Mouse (Mus musculus) lung, postnatal 0 days (tissue): ENCODE measurements at regions not wholly inside any gene's neighbourhood (a gene's known extent, or its start where the extent isn't known, plus 50 kb on each side); places are given as distances from the start of the nearest gene placed in this dataset.

Experiments
- CTCF ChIP-seq: IDR thresholded peaks from 2 replicates; pipeline ENCODE4 v1.5.1; 2016; ENCODE audit warnings: antibody characterized with exemption, mild to moderate bottlenecking
- EP300 ChIP-seq: IDR thresholded peaks from 2 replicates; pipeline ENCODE4 v1.6.1; 2016; ENCODE audit warnings: antibody characterized with exemption, mild to moderate bottlenecking, control low read depth

DNA sequence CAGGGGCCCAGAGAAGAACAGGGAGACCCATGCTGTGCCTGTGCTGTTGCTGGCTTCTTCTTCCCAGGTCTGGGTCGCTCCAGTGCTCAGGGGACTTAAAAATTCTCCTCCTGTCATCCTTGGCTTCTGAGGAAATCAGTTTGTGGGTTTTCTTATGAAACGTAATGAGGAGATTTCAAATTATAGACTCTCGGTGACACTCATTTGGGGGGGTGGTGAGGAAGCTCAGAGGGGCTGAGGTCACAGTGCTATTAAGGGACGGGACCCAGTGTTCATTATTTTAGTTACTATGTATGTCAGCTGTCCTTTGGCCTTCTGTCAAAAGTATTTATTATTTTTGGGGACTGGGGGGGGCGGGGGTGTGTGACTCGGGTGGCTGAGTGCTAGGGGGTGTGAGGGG, 171.7 kb upstream of the Mrps10 start:
- TF ChIP-seq CTCF: no peak
- TF ChIP-seq EP300: no peak
